Mouse (Mus musculus) frontal cortex, postnatal 14 days (tissue): ENCODE results near the gene Gse1.

ENCODE experiments used
- DNase-seq, 2 experiments: peaks; one replicate each; pipeline ENCODE4 v3.0.0; 2022; ENCODE audit warnings: low spot score in 2 of 2

Gse1 gene

DNA sequence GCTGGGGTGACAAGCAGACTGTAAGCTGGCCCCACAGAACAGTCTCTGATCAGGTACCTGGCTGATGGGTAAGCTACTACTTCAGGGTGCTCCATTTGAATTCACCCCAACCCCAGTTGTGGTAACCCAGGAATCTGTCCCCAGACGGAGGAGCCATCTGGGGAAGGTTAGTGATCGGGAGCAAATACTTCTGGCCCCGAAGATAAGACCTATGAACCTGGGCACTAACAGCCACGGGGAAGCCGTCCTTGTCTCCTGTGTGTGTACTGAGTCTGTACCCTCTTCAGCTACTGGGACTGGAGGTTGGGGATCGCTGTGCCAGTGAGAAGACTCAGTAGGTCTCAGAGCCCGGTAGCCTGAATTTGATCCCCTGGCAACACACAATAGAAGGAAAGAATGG is 173.5 kb downstream of the Gse1 start:
- DNase-seq, result no peak

GRCm38 (mm10) chr8:120403606-120404269 is 175.5 kb downstream of the Gse1 start:
- DNase-seq, result no peak

DNA sequence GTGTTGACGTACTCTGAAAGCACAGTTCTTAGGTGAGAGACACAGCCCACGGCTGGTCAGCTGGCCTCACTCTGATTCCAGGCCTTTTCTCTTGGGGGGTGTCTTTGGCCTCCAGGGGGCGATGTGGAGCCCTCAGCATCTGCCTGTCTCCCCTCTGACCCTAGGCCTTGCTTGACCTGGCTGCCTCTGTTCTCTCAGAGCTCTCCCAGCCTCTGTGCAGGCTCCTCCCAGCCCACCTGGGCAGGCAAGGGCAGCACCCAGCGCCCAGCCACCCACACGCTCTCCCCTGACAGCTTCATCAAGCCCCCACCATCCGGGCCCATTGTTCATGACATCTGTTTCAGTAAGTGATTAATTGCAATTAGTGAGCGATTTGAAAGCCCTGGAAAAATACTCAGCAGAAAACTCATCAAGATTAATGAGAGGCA is 176.4 kb downstream of the Gse1 start:
- DNase-seq, result no peak

DNA sequence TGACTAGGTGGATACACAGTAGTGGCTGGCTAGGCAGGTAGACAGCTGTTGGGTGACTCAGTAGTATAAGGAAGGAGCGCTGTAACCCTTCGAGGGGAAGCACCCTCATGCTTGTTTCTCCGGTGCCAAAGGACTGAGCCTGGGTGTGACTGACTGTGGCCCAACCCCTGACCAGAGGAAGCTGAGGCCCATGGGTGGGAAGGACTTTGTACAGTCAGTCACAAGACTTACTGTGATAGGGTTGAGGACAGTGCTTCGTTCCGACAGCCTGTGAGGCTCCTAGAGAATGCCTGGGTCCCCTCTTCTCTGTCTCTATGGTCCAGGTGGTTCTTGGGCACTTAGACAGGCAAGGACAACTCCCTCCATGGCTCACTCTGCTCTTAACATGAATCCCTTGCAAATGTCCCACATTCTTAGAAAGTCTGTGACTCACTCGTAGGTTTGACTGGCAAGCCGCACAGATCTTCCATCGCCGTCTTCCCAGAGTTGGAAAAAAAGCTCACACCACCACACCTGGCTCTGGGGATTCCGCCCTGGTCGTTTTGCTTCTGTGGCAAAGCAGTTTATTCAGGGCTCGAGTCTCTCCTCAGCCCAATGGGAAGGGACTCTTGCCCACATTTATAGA is 177.9 kb downstream of the Gse1 start:
- no peak for DNase-seq

GRCm38 (mm10) chr8:120407701-120408240 is 179.5 kb downstream of the Gse1 start:
- no peak for DNase-seq

GRCm38 (mm10) chr8:120408241-120409215 is 180.3 kb downstream of the Gse1 start:
- DNase-seq, result no peak

GRCm38 (mm10) chr8:120409371-120410013 is 181.2 kb downstream of the Gse1 start:
- DNase-seq, result no peak

DNA sequence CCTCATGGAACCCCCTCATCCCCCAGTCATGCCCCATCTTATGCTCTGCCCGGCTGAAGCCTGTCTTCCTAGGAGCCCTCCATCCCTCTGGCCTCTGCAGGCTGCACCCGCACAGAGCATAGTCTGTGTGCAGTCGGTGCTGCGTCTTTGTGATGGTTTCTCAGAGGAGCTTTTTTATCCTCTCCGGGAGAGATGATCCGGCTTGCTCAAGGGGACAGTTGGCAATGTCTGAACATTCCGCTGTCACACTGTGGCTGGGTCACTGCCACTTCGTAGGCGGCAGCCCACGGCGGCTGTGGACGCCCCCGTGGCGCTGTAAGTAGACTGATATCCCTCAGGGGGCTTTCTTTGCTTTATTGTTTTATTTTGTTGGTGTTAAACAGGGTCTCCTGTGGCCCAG is 182.8 kb downstream of the Gse1 start:
- no peak for DNase-seq

GRCm38 (mm10) chr8:120411862-120412261 is 183.6 kb downstream of the Gse1 start:
- DNase-seq, result no peak

- DNase-seq, result no peak
Measured at GRCm38 (mm10) chr8:120412357-120412756, 184.1 kb downstream of the Gse1 start.

- no peak for DNase-seq
Measured at GRCm38 (mm10) chr8:120412911-120413625, 184.8 kb downstream of the Gse1 start.

- no peak for DNase-seq
Measured at GRCm38 (mm10) chr8:120413626-120413988, 185.4 kb downstream of the Gse1 start.

GRCm38 (mm10) chr8:120414216-120414615 is 186.0 kb downstream of the Gse1 start:
- no peak for DNase-seq

GRCm38 (mm10) chr8:120415474-120415873 is 187.2 kb downstream of the Gse1 start:
- no peak for DNase-seq

DNA sequence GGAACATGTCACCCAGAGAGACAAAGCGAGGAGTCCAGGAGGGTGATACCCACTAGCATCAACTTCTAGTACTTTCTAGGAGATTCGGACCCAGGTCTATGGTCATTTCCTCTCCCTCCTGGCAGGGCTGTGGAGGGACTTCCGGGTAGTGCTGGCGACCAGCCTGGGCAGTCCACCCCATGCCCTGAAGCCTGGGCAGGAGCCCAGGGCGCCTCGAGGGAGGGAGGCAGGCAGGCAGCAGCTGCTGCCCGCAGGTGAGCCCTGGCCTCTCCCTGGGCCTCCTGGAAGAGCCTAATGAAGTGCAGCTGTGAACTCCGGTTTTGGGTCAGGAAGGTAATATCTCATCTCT is 187.9 kb downstream of the Gse1 start:
- DNase-seq, result no peak

DNA sequence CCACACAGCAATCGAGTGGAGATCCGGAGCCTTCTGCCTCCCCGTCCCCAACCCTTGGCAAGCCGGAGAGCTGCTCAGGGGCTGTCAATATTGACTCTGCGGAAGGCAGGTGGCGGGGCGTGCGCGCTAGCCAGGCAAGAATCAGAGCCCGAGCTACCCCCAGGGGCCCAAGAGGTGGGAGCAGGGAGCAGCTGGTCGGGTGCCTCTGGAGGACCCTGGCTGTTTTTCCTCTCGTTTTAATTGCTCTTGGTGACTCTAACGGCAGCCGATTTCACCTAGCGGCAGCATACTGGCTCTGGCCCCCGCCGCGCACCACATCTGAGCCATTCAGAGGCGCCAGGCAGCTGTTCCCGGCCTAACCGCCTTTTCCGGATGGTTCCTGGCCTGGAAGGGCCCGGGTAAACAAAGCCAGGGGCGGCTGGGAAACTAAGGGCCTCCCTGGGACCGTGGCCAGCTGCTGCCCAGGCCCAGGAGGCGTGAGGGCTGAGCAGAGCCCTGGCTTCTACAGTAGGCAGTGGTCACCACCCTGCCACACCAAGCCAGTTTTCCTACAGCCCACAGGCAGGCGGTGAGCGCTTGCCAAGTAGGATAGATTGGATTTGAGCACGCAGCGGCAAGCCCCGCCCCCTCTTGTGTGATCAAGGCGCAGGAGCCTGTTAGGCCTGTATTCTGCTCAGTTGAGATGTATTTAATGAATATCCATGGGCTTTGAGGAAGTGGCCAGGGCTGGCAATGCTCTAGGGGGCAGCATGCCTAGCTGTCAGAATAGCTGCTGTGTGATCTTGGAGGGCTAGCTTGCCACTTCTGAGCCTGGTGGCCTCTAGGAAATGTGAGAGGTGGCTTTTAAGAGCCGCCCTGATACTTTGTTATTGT is 188.5 kb downstream of the Gse1 start:
- DNase-seq, result no peak

GRCm38 (mm10) chr8:120418188-120418587 is 189.9 kb downstream of the Gse1 start:
- no peak for DNase-seq

- no peak for DNase-seq
Measured at GRCm38 (mm10) chr8:120419675-120420074, 191.4 kb downstream of the Gse1 start.

DNA sequence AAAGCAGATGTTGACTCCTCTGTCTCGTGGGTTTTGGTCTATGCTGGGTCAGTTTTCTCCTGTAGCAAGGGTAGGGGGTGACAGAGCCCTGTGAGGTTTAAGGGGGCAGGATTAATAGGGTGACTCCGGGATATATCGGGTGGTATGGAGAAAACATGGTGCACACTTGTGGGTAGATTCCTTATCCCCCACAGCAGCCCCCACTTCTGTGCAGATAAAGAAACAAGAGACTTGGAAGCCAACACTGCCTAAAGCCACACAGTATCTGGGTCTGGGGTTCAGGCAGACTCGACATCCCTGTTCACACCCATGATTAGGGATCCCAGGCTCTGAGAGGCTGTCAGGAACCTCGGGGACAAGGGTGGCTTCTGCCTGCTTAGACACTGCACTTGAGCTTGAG is 192.0 kb downstream of the Gse1 start:
- no peak for DNase-seq

GRCm38 (mm10) chr8:120421638-120422037 is 193.4 kb downstream of the Gse1 start:
- no peak for DNase-seq
